Mouse (Mus musculus): ENCODE measurements at regions not wholly inside any gene's neighbourhood (a gene's known extent, or its start where the extent isn't known, plus 50 kb on each side); places are given as distances from the start of the nearest gene placed in this dataset.

DNA sequence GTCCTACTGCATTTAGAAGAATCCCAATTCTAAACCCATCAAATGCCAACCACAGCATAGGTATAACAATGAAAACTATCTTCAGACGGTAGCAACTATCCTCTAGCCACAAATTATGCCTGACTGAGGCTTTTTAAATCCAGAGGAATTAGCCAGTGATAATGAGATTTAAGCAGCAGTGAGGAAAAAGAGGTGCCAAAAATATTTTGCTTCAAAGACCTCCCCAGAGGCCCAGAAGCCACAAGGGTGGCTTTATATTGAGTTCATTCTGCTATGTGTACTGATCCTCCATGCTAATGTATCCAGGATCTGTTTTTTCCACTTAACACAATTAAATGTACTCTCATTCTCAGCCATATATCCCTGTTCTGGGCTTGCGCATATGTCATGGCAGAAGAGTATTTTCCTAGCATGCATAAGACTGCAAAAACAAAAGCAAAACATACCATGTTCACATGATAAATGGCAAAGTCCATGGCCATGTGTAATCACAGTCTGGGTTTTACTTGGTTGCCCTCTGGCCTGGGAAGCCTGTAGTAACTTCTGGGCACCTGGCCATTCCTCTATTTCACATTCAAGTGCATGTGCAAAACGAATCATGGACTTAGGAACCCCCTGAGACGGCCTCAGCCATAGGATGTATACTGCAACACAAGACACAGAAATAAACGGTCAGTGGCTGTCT lies 113.6 kb upstream of the Tsc22d2 start:
- peaks cover 10% of the 10 kb centered on the region for H3K4me1 ChIP-seq (replicated peaks)
- H3K36me3 ChIP-seq = no peaks in the 10 kb centered on the region
- 69% methylated on average over 5 of the region's 5 CpGs for WGBS
- DNase-seq (ENCODE audit: low spot score) = no peak
- H3K4me3 ChIP-seq = no peak overlapping the region
- H3K27ac ChIP-seq = no peak overlapping the region
- H3K9me3 ChIP-seq = no peaks in the 10 kb centered on the region
- H3K27me3 ChIP-seq (ENCODE audit: insufficient read depth, poor library complexity, severe bottlenecking) = no peaks in the 10 kb centered on the region

DNA sequence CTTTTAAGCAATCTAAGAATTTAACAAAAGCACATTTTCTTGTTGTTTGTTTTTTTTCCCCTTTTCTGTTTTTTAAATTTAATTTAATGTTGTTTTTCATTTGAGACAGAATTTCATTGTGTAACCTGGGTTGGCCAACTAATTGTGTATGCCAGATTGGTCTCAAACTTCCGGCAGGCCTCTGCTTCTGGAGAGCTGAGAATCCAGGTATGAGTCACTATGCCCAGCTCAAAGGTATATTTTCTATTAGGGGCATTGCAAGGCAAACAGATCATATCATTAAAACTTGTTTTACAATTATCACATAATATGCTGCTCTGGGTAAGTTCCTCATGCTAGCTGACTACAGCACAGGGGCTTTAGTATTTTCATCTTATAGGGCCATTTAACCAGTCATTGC lies 112.2 kb upstream of the Tsc22d2 start:
- Histone ChIP-seq H3K27ac (no peak overlapping the region), H3K4me1 (replicated peaks) (peaks cover 10% of the 10 kb centered on the region), H3K9me3 (no peaks in the 10 kb centered on the region), H3K27me3 (ENCODE audit: insufficient read depth, poor library complexity, severe bottlenecking) (no peaks in the 10 kb centered on the region), H3K4me3 (no peak overlapping the region), H3K36me3 (no peaks in the 10 kb centered on the region)
- no peak for DNase-seq (ENCODE audit: low spot score)
- 95% methylated on average over 1 of the region's 1 CpGs for WGBS

DNA sequence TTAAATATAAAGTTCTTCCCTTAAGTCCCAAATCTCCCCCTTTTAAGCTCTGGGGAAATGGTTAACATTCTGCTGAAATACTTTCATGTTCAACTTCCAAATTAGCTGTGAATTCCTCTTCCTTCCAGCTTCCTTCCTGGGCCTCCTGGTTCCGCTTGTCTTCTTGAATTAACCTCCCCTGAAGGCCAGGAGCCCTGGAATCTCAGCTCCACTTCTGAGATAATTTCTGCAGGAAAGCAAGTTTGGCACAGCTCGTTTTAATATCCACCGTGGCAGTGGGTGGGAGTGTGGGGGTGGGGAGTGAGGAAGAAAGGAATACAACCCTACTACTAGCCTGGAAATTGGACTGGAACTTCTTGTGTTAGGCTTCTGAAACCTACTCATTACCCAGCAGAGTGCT lies 110.8 kb upstream of the Tsc22d2 start:
- H3K4me3 ChIP-seq = no peak overlapping the region
- H3K4me1 ChIP-seq (replicated peaks) = peaks cover 10% of the 10 kb centered on the region
- WGBS = 45% methylated on average over 3 of the region's 3 CpGs
- H3K36me3 ChIP-seq = no peaks in the 10 kb centered on the region
- H3K27me3 ChIP-seq (ENCODE audit: insufficient read depth, poor library complexity, severe bottlenecking) = no peaks in the 10 kb centered on the region
- no peaks in the 10 kb centered on the region for H3K9me3 ChIP-seq
- no peak for DNase-seq (ENCODE audit: low spot score)
- H3K27ac ChIP-seq = no peak overlapping the region

DNA sequence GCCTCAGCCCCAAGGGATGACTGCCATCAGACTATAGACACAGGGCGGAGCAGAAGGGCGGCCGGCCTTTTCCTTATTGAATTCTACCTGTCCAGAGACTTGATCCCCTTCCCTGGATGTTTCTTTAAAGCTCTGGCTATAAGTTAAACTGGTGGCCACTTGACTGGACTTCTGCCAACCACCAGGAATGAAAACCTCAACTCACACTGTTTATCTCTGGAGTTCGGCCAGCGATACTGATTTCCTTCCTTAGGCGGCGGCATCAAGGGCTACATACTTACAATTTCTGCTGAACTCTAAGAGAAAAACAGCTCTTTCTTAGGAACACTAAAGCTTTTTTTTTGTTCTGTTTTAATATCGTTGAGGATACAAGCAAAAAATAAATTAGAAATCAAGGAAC lies 104.9 kb upstream of the Tsc22d2 start:
- Histone ChIP-seq H3K36me3 (no peaks in the 10 kb centered on the region), H3K27me3 (ENCODE audit: insufficient read depth, poor library complexity, severe bottlenecking) (no peaks in the 10 kb centered on the region), H3K4me1 (replicated peaks) (no peaks in the 10 kb centered on the region), H3K27ac (no peak overlapping the region), H3K9me3 (no peaks in the 10 kb centered on the region), H3K4me3 (no peak overlapping the region)
- DNase-seq (ENCODE audit: low spot score) = no peak
- WGBS = 86% methylated on average over 8 of the region's 8 CpGs

DNA sequence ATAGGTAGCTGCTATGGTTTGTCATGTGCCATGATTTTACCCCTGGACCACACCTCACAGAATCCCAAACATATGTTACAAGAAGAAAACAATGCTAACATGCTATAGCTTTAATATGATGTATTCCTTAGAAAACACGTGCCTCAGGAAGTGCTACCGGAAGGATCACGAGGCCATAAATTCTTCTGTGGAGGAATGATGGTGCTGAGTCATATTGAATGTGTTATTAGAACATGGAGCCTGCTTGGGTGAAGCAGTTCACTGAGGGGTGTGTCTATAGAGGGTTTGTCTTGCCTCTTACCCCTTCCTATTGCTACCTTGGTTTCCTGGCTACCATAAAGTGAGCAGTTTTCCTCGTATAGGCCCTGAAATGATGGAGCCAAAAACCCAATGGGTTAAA lies 104.1 kb upstream of the Tsc22d2 start:
- Histone ChIP-seq H3K4me1 (replicated peaks) (no peaks in the 10 kb centered on the region), H3K4me3 (no peak overlapping the region), H3K36me3 (no peaks in the 10 kb centered on the region), H3K27me3 (ENCODE audit: insufficient read depth, poor library complexity, severe bottlenecking) (no peaks in the 10 kb centered on the region), H3K27ac (no peak overlapping the region), H3K9me3 (no peaks in the 10 kb centered on the region)
- 91% methylated on average over 4 of the region's 4 CpGs for WGBS
- DNase-seq (ENCODE audit: low spot score) = no peak

DNA sequence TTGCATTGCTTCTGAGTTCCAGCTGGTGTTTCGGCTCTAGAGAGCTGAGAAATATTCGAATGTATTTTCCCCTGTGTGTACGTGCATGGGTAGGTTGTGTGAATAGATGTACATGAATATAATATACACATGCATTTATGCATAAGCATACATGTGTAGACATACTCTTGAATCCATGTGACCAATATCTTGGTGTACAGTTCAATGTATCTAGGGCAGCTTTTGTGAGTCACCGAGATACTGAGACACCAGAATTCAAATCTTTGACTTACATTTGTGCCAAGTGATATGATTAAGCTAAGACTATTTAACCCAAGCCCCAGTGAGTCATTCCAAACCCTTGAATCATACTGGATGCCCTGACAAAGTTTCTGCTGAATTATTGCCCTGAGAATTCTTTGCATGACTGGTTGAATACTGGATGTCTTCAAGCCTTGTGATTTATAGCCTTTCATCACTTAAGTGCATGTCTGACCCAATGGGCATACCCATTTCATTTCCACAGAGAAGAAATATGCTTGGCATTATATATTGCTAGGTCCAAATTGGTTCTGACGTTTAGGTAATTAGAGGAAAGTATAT lies 103.3 kb upstream of the Tsc22d2 start:
- Histone ChIP-seq H3K9me3 (no peaks in the 10 kb centered on the region), H3K4me3 (no peak overlapping the region), H3K4me1 (replicated peaks) (no peaks in the 10 kb centered on the region), H3K36me3 (no peaks in the 10 kb centered on the region), H3K27me3 (ENCODE audit: insufficient read depth, poor library complexity, severe bottlenecking) (no peaks in the 10 kb centered on the region), H3K27ac (no peak overlapping the region)
- 94% methylated on average over 5 of the region's 5 CpGs for WGBS
- no peak for DNase-seq (ENCODE audit: low spot score)

DNA sequence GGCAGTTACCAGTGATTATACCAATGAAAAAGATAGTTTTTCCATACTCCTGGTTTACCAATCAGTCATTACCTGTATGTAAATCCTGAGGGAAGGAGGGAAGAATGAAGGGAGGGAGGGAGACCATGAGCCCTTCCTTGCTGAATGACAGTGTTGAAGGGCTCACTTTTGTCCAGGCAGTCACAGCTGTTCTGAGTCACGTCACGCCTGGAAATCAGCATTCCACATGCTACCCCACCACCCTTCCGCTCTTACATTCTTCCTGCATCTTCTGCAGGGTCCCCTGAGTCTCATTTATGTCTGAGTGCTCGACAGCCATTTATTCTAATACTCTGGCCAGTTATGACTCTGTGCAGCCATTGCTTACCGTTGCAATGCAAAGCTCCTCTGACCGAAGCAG lies 101.9 kb upstream of the Tsc22d2 start:
- no peak overlapping the region for H3K4me3 ChIP-seq
- no peak overlapping the region for H3K27ac ChIP-seq
- no peak for DNase-seq (ENCODE audit: low spot score)
- no peaks in the 10 kb centered on the region for H3K36me3 ChIP-seq
- no peaks in the 10 kb centered on the region for H3K9me3 ChIP-seq
- no peaks in the 10 kb centered on the region for H3K27me3 ChIP-seq (ENCODE audit: insufficient read depth, poor library complexity, severe bottlenecking)
- 82% methylated on average over 6 of the region's 6 CpGs for WGBS
- H3K4me1 ChIP-seq (replicated peaks) = no peaks in the 10 kb centered on the region

DNA sequence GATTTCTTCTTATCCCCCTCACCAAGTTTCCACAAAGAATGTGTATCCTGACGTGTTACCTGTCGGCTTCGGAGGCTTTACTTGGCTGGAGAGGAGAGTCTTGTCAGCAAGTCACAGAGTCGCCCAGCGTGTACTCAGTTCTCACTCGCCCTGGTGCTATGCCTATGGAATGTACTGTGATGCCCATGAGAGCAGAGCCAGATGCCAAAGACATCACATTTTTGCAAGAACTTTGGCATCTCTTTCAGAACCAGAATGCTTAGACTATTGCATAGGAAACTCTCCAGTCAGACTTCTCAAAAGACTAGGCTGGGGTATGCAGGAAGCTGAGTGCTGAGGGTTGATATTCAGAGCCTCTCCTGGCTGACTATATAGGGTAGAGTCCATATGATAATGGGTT lies 99.3 kb upstream of the Tsc22d2 start:
- DNase-seq (ENCODE audit: low spot score) = no peak
- Histone ChIP-seq H3K27ac (no peak overlapping the region), H3K9me3 (no peaks in the 10 kb centered on the region), H3K36me3 (no peaks in the 10 kb centered on the region), H3K4me1 (replicated peaks) (peaks cover 4% of the 10 kb centered on the region), H3K4me3 (no peak overlapping the region), H3K27me3 (ENCODE audit: insufficient read depth, poor library complexity, severe bottlenecking) (no peaks in the 10 kb centered on the region)
- 91% methylated on average over 6 of the region's 6 CpGs for WGBS

DNA sequence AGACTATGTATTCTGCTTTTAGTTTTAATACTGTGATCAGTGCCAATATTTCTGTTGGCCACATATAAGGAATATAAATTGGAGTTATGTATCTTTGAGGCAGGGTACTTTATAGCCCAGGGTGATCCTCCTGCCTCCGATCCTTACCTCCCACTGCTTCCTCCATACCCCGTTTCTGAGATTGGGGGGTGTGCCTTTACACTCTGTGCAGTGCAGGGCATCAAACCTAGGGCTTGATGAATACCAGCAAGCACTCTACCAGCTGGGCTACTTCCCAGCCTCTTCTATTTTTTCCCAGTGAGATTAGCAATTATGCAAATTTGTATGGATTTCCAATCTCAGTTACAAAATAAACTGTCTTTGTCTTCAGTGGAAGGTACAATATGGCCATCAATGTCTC lies 97.3 kb upstream of the Tsc22d2 start:
- Histone ChIP-seq H3K4me1 (replicated peaks) (peaks cover 4% of the 10 kb centered on the region), H3K4me3 (no peak overlapping the region), H3K27ac (no peak overlapping the region), H3K9me3 (no peaks in the 10 kb centered on the region), H3K27me3 (ENCODE audit: insufficient read depth, poor library complexity, severe bottlenecking) (no peaks in the 10 kb centered on the region), H3K36me3 (no peaks in the 10 kb centered on the region)
- DNase-seq (ENCODE audit: low spot score) = no peak
- WGBS = 70% methylated on average over 2 of the region's 2 CpGs

DNA sequence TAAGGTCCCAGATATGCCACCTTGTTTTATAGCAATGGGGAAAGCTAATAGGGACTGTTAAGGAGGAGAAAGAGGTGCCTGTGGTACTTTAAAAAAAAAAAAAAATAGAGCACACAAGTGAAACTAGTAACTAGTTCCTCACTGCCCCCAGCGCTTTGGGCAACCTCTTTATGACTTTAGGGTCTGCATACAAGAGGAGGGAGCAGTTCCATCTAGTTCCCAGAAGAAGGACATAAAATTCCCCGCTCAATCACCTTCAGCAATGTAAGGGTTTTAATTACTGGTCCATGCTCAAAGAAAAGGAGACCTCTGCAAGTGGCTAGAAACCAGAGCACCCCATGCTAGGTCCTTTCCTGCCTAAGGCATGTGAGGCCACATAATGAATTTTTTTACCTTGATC lies 95.8 kb upstream of the Tsc22d2 start:
- no peak overlapping the region for H3K27ac ChIP-seq
- WGBS = 87% methylated on average over 2 of the region's 2 CpGs
- peaks cover 4% of the 10 kb centered on the region for H3K4me1 ChIP-seq (replicated peaks)

DNA sequence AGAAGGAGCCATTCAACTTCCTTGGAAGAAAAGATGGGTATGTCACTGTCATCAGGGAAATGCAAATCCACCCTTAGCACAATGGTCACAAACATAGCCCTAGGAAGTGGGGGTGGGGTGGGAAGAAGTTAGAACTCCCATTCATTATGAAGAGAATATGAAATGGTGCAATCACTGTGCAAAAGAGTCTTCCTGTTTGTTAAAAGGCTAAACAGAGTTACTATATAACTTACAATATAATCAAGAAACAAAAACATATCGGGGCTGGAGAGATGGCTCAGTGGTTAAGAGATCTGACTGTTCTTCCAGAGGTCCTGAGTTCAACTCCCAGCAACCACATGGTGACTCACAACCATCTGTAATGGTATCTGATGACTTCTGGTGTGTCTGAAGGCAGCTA lies 95.1 kb upstream of the Tsc22d2 start:
- H3K9me3 ChIP-seq = no peaks in the 10 kb centered on the region
- H3K4me3 ChIP-seq = no peak overlapping the region
- H3K27ac ChIP-seq = no peak overlapping the region
- WGBS = 91% methylated on average over 1 of the region's 1 CpGs
- H3K4me1 ChIP-seq (replicated peaks) = peaks cover 4% of the 10 kb centered on the region
- no peaks in the 10 kb centered on the region for H3K27me3 ChIP-seq (ENCODE audit: insufficient read depth, poor library complexity, severe bottlenecking)
- no peak for DNase-seq (ENCODE audit: low spot score)
- no peaks in the 10 kb centered on the region for H3K36me3 ChIP-seq

More for the DNA sequence above, 95.8 kb upstream of the Tsc22d2 start:
- Histone ChIP-seq H3K9me3 (no peaks in the 10 kb centered on the region), H3K4me3 (no peak overlapping the region), H3K27me3 (ENCODE audit: insufficient read depth, poor library complexity, severe bottlenecking) (no peaks in the 10 kb centered on the region), H3K36me3 (no peaks in the 10 kb centered on the region)
- DNase-seq (ENCODE audit: low spot score) = no peak

DNA sequence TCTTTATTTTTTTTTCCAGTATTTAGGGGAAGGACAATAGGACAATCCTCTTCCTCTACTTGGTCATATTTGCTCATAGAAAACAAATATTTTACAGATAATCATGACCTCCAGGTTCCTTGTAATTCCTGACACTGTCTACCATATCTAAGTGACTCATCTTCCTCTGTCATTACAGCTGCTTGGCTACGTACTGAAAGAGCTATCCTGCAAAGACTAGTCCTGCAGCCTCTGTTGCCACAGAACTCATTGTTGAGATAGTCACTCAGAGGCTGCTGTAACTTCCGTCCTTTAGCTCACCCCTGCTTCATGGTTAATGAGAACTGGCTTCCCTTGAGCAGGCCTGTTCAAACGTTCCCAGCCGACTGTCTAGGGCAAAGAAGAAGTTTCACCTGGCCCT lies 93.7 kb upstream of the Tsc22d2 start:
- no peaks in the 10 kb centered on the region for H3K9me3 ChIP-seq
- no peaks in the 10 kb centered on the region for H3K36me3 ChIP-seq
- H3K27ac ChIP-seq = no peak overlapping the region
- H3K4me1 ChIP-seq (replicated peaks) = peaks cover 4% of the 10 kb centered on the region
- DNase-seq (ENCODE audit: low spot score) = no peak
- 77% methylated on average over 4 of the region's 4 CpGs for WGBS
- no peak overlapping the region for H3K4me3 ChIP-seq
- no peaks in the 10 kb centered on the region for H3K27me3 ChIP-seq (ENCODE audit: insufficient read depth, poor library complexity, severe bottlenecking)

DNA sequence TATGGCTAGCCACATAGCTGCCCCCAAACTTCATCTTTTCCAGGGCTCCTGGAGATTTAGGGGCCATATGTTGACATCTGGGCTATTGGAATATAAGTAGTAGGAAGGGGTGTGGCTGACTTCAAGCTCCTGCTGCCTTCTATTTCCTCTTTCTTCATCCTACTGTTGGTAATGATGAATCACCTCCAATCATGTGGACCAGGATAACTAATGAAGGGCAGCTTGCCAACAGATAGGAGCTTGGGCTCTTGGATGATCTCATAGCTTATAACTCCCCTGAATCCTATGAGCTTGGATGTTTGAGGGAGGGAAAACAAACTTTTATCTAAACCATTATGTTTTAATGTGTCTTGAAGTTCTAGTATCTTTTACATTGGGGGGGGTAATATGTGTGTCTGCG lies 92.2 kb upstream of the Tsc22d2 start:
- no peaks in the 10 kb centered on the region for H3K27me3 ChIP-seq (ENCODE audit: insufficient read depth, poor library complexity, severe bottlenecking)
- no peak overlapping the region for H3K4me3 ChIP-seq
- 95% methylated on average over 1 of the region's 1 CpGs for WGBS
- no peak overlapping the region for H3K27ac ChIP-seq
- H3K9me3 ChIP-seq = no peaks in the 10 kb centered on the region
- peaks cover 4% of the 10 kb centered on the region for H3K4me1 ChIP-seq (replicated peaks)
- H3K36me3 ChIP-seq = no peaks in the 10 kb centered on the region
- no peak for DNase-seq (ENCODE audit: low spot score)

DNA sequence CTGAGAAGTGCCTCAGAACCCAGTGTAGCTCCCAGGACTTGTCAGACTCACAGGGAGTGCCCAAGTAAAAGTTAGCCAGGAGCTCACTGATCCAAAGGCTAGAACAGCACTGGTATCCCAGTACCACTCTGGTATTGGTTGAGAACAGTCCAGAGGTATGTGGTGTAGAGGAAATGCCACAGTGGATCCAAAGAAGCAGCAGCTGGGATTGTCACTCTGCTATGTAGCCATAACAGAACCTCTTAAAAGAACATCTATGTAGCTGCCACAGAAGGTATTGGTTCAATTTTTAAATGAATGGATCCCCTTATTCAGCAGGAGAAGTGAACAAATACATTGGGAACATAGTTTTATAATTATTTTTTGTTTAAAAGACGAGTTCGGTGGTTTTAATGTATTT lies 86.8 kb upstream of the Tsc22d2 start:
- H3K27me3 ChIP-seq (ENCODE audit: insufficient read depth, poor library complexity, severe bottlenecking) = no peaks in the 10 kb centered on the region
- no peaks in the 10 kb centered on the region for H3K36me3 ChIP-seq
- WGBS = 86% methylated on average over 2 of the region's 2 CpGs
- H3K27ac ChIP-seq = no peak overlapping the region
- H3K4me1 ChIP-seq (replicated peaks) = no peaks in the 10 kb centered on the region
- no peak for DNase-seq (ENCODE audit: low spot score)
- H3K4me3 ChIP-seq = no peak overlapping the region
- no peaks in the 10 kb centered on the region for H3K9me3 ChIP-seq

Data from hindbrain, embryonic 10.5 days (tissue).